Mouse (Mus musculus): ENCODE measurements at regions not wholly inside any gene's neighbourhood (a gene's known extent, or its start where the extent isn't known, plus 50 kb on each side); places are given as distances from the start of the nearest gene placed in this dataset.

DNA sequence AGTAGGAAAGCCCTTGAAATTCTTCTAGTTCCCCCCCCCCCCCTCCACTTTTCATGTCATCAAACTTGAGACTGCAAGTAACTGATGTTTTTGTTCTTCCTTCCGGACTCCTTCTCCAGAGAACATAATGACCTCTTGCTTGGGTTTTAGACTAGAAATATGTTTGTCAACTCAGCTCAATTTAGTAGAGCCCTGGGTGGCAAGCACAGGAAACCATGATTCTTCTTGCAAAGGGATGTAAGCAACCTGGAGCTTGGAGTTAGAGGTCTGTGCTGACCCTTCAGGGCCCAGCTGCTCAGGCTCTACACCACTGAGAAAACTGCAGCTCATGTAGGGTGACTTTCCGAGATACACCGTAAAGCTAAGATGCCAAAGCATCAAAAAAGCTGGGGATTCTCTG lies 127.2 kb upstream of the Meis1 start:
- DNase-seq: no peak

DNA sequence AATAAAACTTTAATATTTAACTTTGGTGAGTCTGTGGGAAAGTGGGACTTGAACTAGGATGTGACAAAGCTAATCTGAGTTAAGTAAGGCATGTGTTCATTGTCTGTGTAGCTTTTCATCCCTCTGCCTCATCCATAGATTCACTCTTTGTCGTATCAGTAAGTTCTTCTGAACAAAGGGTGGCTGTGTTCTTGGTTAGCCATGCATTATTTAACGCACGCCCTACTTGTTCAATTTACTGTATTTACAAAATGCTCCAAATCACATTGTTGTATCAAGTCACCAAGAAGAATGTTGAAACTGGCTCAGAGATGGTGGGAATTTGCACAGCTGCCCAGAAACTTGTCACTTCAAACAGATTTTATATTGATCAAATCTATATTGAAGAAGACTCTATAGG lies 132.2 kb upstream of the Meis1 start:
- DNase-seq: no peak

DNA sequence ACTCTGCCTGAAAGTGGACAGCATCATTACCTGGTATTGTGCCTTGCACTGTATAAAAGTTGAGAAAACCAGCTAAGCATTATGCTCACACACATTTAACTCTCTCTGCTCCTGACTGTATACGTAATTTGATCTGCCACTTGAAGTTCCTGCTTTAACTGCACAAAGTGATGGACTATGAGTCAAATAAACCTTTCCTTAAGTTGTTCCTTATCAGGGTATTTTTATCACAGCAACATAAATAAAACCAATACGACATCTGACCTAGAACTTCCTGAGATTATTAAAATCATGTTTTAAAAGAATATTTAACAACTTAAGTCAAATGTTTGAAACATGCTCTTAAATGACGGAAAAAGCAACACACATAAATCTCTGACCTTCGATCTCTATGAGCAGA lies 134.9 kb upstream of the Meis1 start:
- no peak for DNase-seq

- no peak for DNase-seq
These were observed 136.2 kb upstream of the Meis1 start for GRCm38 (mm10) chr11:19154813-19155616.

DNA sequence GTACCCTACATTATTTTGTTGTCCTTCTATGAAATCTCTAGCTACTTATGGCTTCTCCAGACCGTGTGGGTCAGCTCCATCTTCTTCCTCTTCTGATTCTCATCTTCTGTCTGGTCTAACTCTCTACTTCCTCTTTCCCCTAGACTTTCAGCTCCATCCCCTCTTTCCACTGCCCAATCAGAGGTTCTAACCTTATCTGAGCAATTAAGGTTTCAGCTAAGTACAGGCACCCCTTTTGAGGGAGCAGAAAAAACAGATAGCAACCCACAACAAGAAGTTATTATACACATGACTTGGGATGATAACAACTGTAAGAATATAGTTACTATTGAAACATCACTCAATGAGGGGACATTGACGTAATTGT lies 136.8 kb upstream of the Meis1 start:
- no peak for DNase-seq

GRCm38 (mm10) chr11:19160227-19160626 lies 141.4 kb upstream of the Meis1 start:
- no peak for DNase-seq

DNA sequence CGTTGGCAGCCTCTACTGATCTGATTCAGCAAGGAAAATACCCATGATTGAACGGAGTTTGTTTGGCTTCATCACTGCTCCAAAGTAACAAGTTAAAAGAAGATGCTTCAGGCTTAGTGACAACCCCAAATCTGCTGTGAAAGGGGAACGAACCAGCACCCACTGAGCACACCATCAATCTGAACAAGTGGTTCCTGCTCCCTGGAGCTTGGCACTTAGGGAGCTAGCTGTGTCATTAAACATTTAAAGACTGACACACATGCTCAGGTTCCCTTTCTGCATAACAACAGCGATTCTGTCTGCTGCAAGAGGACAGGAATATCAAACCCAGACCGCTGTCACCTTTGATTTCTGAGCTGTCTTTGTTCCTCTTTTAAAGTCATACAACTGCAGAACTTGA lies 141.9 kb upstream of the Meis1 start:
- no peak for DNase-seq

- no peak for DNase-seq
These were observed 152.2 kb upstream of the Meis1 start for GRCm38 (mm10) chr11:19170938-19171337.

- no peak for DNase-seq
These were observed 155.7 kb upstream of the Meis1 start for GRCm38 (mm10) chr11:19174305-19175017.

- DNase-seq: no peak
These were observed 160.5 kb upstream of the Meis1 start for GRCm38 (mm10) chr11:19179290-19179689.

GRCm38 (mm10) chr11:19189778-19190177 lies 171.0 kb upstream of the Meis1 start:
- DNase-seq: no peak

GRCm38 (mm10) chr11:19194464-19194863 lies 175.7 kb upstream of the Meis1 start:
- DNase-seq: no peak

- DNase-seq: no peak
These were observed 179.0 kb upstream of the Meis1 start for GRCm38 (mm10) chr11:19197790-19198189.

DNA sequence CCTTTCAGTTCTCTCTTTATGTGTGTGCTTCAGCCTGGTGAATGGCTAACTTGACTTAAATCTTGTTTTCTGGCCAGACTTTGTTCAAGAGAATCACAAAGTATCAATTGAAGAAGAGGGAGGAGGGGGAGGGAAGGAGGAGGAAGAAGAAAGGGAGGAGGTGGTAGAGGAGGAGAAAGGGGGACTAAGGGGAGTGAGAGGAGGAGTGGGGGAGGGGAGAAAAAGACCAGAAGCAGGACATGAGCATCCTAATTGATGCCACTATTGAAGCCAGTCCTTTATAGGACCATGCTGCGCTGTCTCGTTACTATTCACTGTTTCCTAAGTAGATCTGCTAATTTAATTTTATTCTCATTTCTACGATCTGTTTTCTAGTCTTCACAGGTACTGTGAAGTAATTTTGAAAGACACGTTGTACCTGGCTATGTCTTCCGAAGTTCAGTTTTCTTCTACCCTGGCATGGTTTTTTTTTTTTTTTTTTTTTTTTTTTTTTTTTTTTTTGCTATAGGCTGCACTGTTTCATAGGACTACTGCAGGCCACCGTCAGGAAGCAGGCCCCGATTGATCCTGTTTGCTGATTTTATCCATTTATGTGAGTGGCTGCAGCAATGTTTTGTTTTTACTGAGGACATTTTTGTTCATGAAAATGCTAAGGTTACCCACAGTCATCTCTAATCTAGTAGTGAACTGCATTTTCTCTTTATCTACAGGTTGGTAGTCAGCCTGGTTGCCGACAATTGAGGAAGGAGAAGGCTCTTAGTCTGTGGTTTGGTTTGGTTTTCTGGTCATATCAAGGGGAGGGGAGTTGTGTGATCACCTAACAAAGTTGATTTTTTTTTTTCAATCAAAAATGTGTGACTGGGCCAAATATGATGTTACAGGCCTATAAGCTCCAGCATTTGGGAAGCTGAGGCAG lies 184.1 kb upstream of the Meis1 start:
- DNase-seq: no peak

GRCm38 (mm10) chr11:19203518-19203900 lies 184.7 kb upstream of the Meis1 start:
- DNase-seq: no peak

GRCm38 (mm10) chr11:19203968-19204367 lies 185.2 kb upstream of the Meis1 start:
- DNase-seq: no peak

GRCm38 (mm10) chr11:19204521-19204920 lies 185.7 kb upstream of the Meis1 start:
- no peak for DNase-seq

- no peak for DNase-seq
These were observed 186.4 kb upstream of the Meis1 start for GRCm38 (mm10) chr11:19205174-19205573.

- no peak for DNase-seq
These were observed 200.7 kb upstream of the Meis1 start for GRCm38 (mm10) chr11:19219476-19219875.

DNA sequence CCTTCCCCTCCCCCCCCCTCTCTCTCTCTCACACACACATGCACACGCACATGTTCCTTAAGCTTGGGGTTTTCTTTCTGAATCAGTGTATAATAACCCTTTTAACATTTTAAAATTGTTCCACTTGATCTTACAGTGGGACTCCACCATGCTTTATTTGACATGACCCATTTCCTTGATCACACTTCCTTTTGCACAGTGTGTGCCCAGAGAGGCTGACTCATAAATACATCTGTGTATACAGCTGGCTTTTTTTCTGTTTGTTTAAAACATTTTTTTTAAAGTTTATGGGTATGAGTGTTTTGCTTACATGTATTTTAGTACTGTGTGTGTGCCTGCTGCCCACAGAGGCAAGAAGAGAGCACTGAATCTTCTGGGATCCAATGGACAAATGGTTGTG lies 202.7 kb upstream of the Meis1 start:
- no peak for DNase-seq

GRCm38 (mm10) chr11:19226756-19227155 lies 208.0 kb upstream of the Meis1 start:
- DNase-seq: no peak

DNA sequence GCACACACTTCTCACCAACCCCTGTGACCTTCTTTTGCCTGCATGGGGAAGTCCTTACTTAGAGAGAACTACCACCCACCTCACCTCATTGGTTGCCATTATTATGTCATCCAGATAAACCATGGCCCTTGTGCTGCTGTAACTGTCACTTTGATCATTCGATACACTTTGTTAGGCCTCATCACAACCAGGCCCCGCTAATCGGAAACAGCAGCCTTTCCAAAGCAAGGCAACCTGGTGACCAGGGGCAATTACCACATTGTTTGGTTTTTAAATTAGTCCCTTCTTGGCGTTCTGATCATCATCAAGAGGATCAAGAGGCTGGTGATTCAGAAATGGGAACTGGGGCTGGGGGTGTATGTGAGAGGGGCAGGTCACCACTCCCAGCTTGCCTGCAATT lies 208.9 kb upstream of the Meis1 start:
- no peak for DNase-seq

GRCm38 (mm10) chr11:19246390-19247114 lies 227.8 kb upstream of the Meis1 start:
- no peak for DNase-seq
